Mouse (Mus musculus) bone marrow, adult 2 months (tissue): ENCODE measurements at regions not wholly inside any gene's neighbourhood (a gene's known extent, or its start where the extent isn't known, plus 50 kb on each side); places are given as distances from the start of the nearest gene placed in this dataset.
A peak's percentile ranks its signal among the peaks of the same experiment; 100 is the strongest.

ENCODE experiments used
- H3K27ac ChIP-seq: fragments of 200-500 bp; 2 replicates; pipeline ENCODE4 v1.5.1; 2012; ENCODE audit warnings: low read depth, mild to moderate bottlenecking, control low read depth, inconsistent platforms, low read length; ENCODE audit not compliant: control insufficient read depth, poor library complexity, insufficient read depth
- H3K4me1 ChIP-seq: fragments of 200-500 bp; 2 replicates; pipeline ENCODE4 v1.6.1; 2011; ENCODE audit warnings: low read length; ENCODE audit not compliant: control insufficient read depth, insufficient read depth
- H3K4me3 ChIP-seq: fragments of 200-500 bp; replicated peaks from 2 replicates; pipeline ENCODE3; 2011; ENCODE audit warnings: mild to moderate bottlenecking, low read depth, low read length, control low read depth; ENCODE audit not compliant: control insufficient read depth
- CTCF ChIP-seq: fragments of 200-500 bp; IDR thresholded peaks from 2 replicates; pipeline ENCODE4 v1.5.1; 2011; ENCODE audit warnings: low read length, control low read depth; ENCODE audit not compliant: control insufficient read depth, insufficient read depth
- POLR2A ChIP-seq: fragments of 200-500 bp; IDR thresholded peaks from 2 replicates; pipeline ENCODE4 v1.6.1; 2011; ENCODE audit warnings: low read depth, mild to moderate bottlenecking, control low read depth, low read length, borderline replicate concordance; ENCODE audit not compliant: control insufficient read depth
- WGBS: fragments of 180-500 bp; shearing (Covaris S2); methylation state at CpG from one replicate; pipeline ENCODE4 v1.1.7; 2018; 5-methylcytosine and 5-hydroxymethylcytosine counted together

- Histone ChIP-seq H3K27ac (no peak overlapping the region), H3K4me1 (no peaks in the 10 kb centered on the region), H3K4me3 (no peak overlapping the region)
- TF ChIP-seq POLR2A: no peak
- 76% methylated on average over 6 of the region's 6 CpGs for WGBS
Observed at GRCm38 (mm10) chr1:52330496-52330895, 97.5 kb upstream of the Gls start.

- H3K27ac ChIP-seq: no peak overlapping the region
- no peak for TF ChIP-seq POLR2A
- TF ChIP-seq CTCF: no peak
- no peak overlapping the region for H3K4me3 ChIP-seq
- H3K4me1 ChIP-seq: no peaks in the 10 kb centered on the region
Observed at GRCm38 (mm10) chr1:52328507-52328906, 95.5 kb upstream of the Gls start.

GRCm38 (mm10) chr1:52324356-52324755 is 91.3 kb upstream of the Gls start:
- WGBS: 76% methylated on average over 2 of the region's 2 CpGs
- TF ChIP-seq POLR2A (no peak), CTCF (no peak)
- H3K27ac ChIP-seq: no peak overlapping the region

GRCm38 (mm10) chr1:52312076-52312633 is 79.1 kb upstream of the Gls start:
- 75% methylated on average over 3 of the region's 3 CpGs for WGBS
- no peak overlapping the region for H3K4me3 ChIP-seq
- no peak overlapping the region for H3K27ac ChIP-seq
- no peaks in the 10 kb centered on the region for H3K4me1 ChIP-seq
- no peak for TF ChIP-seq CTCF
- TF ChIP-seq POLR2A: no peak

More at GRCm38 (mm10) chr1:52324356-52324755, 91.3 kb upstream of the Gls start:
- no peaks in the 10 kb centered on the region for H3K4me1 ChIP-seq
- H3K4me3 ChIP-seq: no peak overlapping the region

- H3K4me3 ChIP-seq: no peak overlapping the region
- TF ChIP-seq CTCF (no peak), POLR2A (no peak)
- 58% methylated on average over 6 of the region's 6 CpGs for WGBS
Observed at GRCm38 (mm10) chr1:52306892-52307291, 73.9 kb upstream of the Gls start.

GRCm38 (mm10) chr1:52305679-52306632 is 72.9 kb upstream of the Gls start:
- H3K27ac ChIP-seq: no peak overlapping the region
- 85% methylated on average over 18 of the region's 18 CpGs for WGBS
- TF ChIP-seq POLR2A (no peak), CTCF (no peak)
- H3K4me3 ChIP-seq: no peak overlapping the region
- H3K4me1 ChIP-seq: no peaks in the 10 kb centered on the region

More at GRCm38 (mm10) chr1:52306892-52307291, 73.9 kb upstream of the Gls start:
- H3K27ac ChIP-seq: no peak overlapping the region
- no peaks in the 10 kb centered on the region for H3K4me1 ChIP-seq

- Histone ChIP-seq H3K4me3 (no peak overlapping the region), H3K4me1 (peaks cover 3% of the 10 kb centered on the region), H3K27ac (no peak overlapping the region)
- TF ChIP-seq CTCF: peak; percentile 77
- no peak for TF ChIP-seq POLR2A
- WGBS: 9% methylated on average over 6 of the region's 6 CpGs
Observed at GRCm38 (mm10) chr1:52302557-52302956, 69.5 kb upstream of the Gls start.

GRCm38 (mm10) chr1:52301266-52301665 is 68.2 kb upstream of the Gls start:
- peaks cover 3% of the 10 kb centered on the region for H3K4me1 ChIP-seq
- no peak overlapping the region for H3K27ac ChIP-seq
- 60% methylated on average over 2 of the region's 2 CpGs for WGBS
- H3K4me3 ChIP-seq: no peak overlapping the region
- TF ChIP-seq CTCF (peak; percentile 54), POLR2A (no peak)

- H3K4me1 ChIP-seq: peaks cover 3% of the 10 kb centered on the region
- no peak for TF ChIP-seq CTCF
- TF ChIP-seq POLR2A: no peak
- 79% methylated on average over 7 of the region's 7 CpGs for WGBS
- no peak overlapping the region for H3K4me3 ChIP-seq
- no peak overlapping the region for H3K27ac ChIP-seq
Observed at GRCm38 (mm10) chr1:52299559-52299958, 66.5 kb upstream of the Gls start.
